Mouse (Mus musculus) small intestine, adult 2 months (tissue): ENCODE data around the gene Ints3. TPM values are rescaled to one million over a fixed set of nuclear protein-coding genes. Genes with fewer than 3 reads are reported as not detected.

Experiments used
- H3K27ac ChIP-seq: fragments of 200-500 bp; 2 replicates; pipeline ENCODE4 v1.5.1; 2012; ENCODE audit warnings: low read depth, low read length, control low read depth, inconsistent platforms; ENCODE audit not compliant: insufficient read depth
- H3K27me3 ChIP-seq: fragments of 200-500 bp; 2 replicates; pipeline ENCODE4 v1.6.1; 2012; ENCODE audit warnings: mild to moderate bottlenecking, moderate library complexity, low read length, inconsistent platforms; ENCODE audit not compliant: control insufficient read depth, insufficient read depth
- H3K36me3 ChIP-seq: fragments of 200-500 bp; 2 replicates; pipeline ENCODE4 v1.6.1; 2012; ENCODE audit warnings: mild to moderate bottlenecking, low read length, control low read depth, inconsistent platforms; ENCODE audit not compliant: control insufficient read depth, insufficient read depth
- H3K4me1 ChIP-seq: fragments of 200-500 bp; 2 replicates; pipeline ENCODE4 v1.6.1; 2012; ENCODE audit warnings: low read length, inconsistent platforms, mixed read lengths; ENCODE audit not compliant: control insufficient read depth, insufficient read depth, insufficient read length
- H3K4me3 ChIP-seq: fragments of 200-500 bp; 2 replicates; pipeline ENCODE4 v1.5.1; 2012; ENCODE audit warnings: low read depth, mild to moderate bottlenecking, control low read depth, inconsistent platforms, low read length, moderate library complexity
- CTCF ChIP-seq: fragments of 200-500 bp; IDR thresholded peaks from 2 replicates; pipeline ENCODE4 v1.5.1; 2012; ENCODE audit warnings: low read depth, mild to moderate bottlenecking, control low read depth, inconsistent platforms, low read length, moderate library complexity, mixed read lengths; ENCODE audit not compliant: insufficient replicate concordance, insufficient read length; ENCODE audit errors: extremely low read depth
- POLR2A ChIP-seq: fragments of 200-500 bp; IDR thresholded peaks from 2 replicates; pipeline ENCODE4 v1.6.1; 2012; ENCODE audit warnings: low read depth, mild to moderate bottlenecking, control low read depth, inconsistent platforms, low read length, moderate library complexity
- WGBS: fragments of 180-500 bp; shearing (Covaris S2); methylation state at CpG from one replicate; pipeline ENCODE4 v1.1.7; 2018; 5-methylcytosine and 5-hydroxymethylcytosine counted together
- polyA plus RNA-seq: library from polyadenylated mRNA; depleted of rRNA; stranded (reverse); fragments of >200 nt; gene quantifications from 2 replicates; pipeline ENCODE4 v1.2.3, GENCODE M21; 2012

Gene Ints3
- polyA plus RNA-seq, 1 experiment: 22.4 TPM

- peaks cover 3% of the 10 kb centered on the region; the same call in 1 of the 2 replicates for H3K36me3 ChIP-seq
- TF ChIP-seq CTCF: no peak
- no peak for TF ChIP-seq POLR2A
- H3K27ac ChIP-seq: no peak overlapping the region
- H3K4me1 ChIP-seq: peaks cover 14% of the 10 kb centered on the region; the same call in 1 of the 2 replicates
- H3K27me3 ChIP-seq: no peaks in the 10 kb centered on the region
- no peak overlapping the region for H3K4me3 ChIP-seq
- 52% methylated on average over 3 of the region's 3 CpGs for WGBS
These were observed 3.8 kb downstream of the Ints3 start for GRCm38 (mm10) chr3:90429576-90429975.

GRCm38 (mm10) chr3:90428186-90428585 is 5.2 kb downstream of the Ints3 start:
- TF ChIP-seq CTCF: no peak
- TF ChIP-seq POLR2A: no peak
- peaks cover 10% of the 10 kb centered on the region; the same call in 1 of the 2 replicates for H3K4me1 ChIP-seq
- peaks cover 12% of the 10 kb centered on the region for H3K36me3 ChIP-seq
- WGBS: 76% methylated on average over 6 of the region's 6 CpGs
- no peaks in the 10 kb centered on the region for H3K27me3 ChIP-seq
- no peak overlapping the region for H3K4me3 ChIP-seq
- no peak overlapping the region for H3K27ac ChIP-seq

GRCm38 (mm10) chr3:90427574-90427973 is 5.8 kb downstream of the Ints3 start:
- no peaks in the 10 kb centered on the region for H3K27me3 ChIP-seq
- H3K36me3 ChIP-seq: peaks cover 15% of the 10 kb centered on the region
- 88% methylated on average over 1 of the region's 1 CpGs for WGBS

GRCm38 (mm10) chr3:90425499-90425898 is 7.9 kb downstream of the Ints3 start:
- H3K4me1 ChIP-seq: peaks cover 4% of the 10 kb centered on the region; the same call in 1 of the 2 replicates
- TF ChIP-seq CTCF (no peak), POLR2A (no peak)
- H3K27me3 ChIP-seq: no peaks in the 10 kb centered on the region
- 85% methylated on average over 2 of the region's 2 CpGs for WGBS
- no peak overlapping the region for H3K4me3 ChIP-seq
- no peak overlapping the region for H3K27ac ChIP-seq
- peaks cover 27% of the 10 kb centered on the region for H3K36me3 ChIP-seq

More at GRCm38 (mm10) chr3:90427574-90427973, 5.8 kb downstream of the Ints3 start:
- Histone ChIP-seq H3K4me3 (no peak overlapping the region), H3K4me1 (peaks cover 10% of the 10 kb centered on the region; the same call in 1 of the 2 replicates), H3K27ac (no peak overlapping the region)
- no peak for TF ChIP-seq POLR2A
- no peak for TF ChIP-seq CTCF

- Histone ChIP-seq H3K4me3 (no peak overlapping the region), H3K4me1 (no peaks in the 10 kb centered on the region), H3K36me3 (peaks cover 39% of the 10 kb centered on the region), H3K27me3 (no peaks in the 10 kb centered on the region), H3K27ac (no peak overlapping the region)
- TF ChIP-seq POLR2A (no peak), CTCF (no peak)
These were observed 9.9 kb downstream of the Ints3 start for GRCm38 (mm10) chr3:90423549-90423948.

- no peak overlapping the region for H3K4me3 ChIP-seq
- no peaks in the 10 kb centered on the region for H3K27me3 ChIP-seq
- H3K4me1 ChIP-seq: no peaks in the 10 kb centered on the region
- peaks cover 55% of the 10 kb centered on the region for H3K36me3 ChIP-seq
- 78% methylated on average over 6 of the region's 6 CpGs for WGBS
- no peak overlapping the region for H3K27ac ChIP-seq
- TF ChIP-seq POLR2A: no peak
- no peak for TF ChIP-seq CTCF
These were observed 12.7 kb downstream of the Ints3 start for GRCm38 (mm10) chr3:90420696-90421095.

- no peaks in the 10 kb centered on the region for H3K27me3 ChIP-seq
- no peak overlapping the region for H3K27ac ChIP-seq
- H3K36me3 ChIP-seq: peaks cover 60% of the 10 kb centered on the region
- 87% methylated on average over 3 of the region's 3 CpGs for WGBS
- H3K4me3 ChIP-seq: no peak overlapping the region
- H3K4me1 ChIP-seq: no peaks in the 10 kb centered on the region
- TF ChIP-seq POLR2A (no peak), CTCF (no peak)
These were observed 20.4 kb downstream of the Ints3 start for GRCm38 (mm10) chr3:90413011-90413396.
